Mouse (Mus musculus) neural tube, embryonic 13.5 days (tissue): Measurements from ENCODE around the gene Btbd2. TPM values are rescaled to one million over a fixed set of nuclear protein-coding genes. Genes with fewer than 3 reads are reported as not detected.

Source experiments
- ATAC-seq: fragments of 200-750 bp; cut with Nextera tagmentation; 2 replicates; pipeline ENCODE4 v1.8.0; 2017; ENCODE audit warnings: low read depth, mild to moderate bottlenecking, moderate TSS enrichment, moderate library complexity
- H3K27ac ChIP-seq: fragments of 300-500 bp; sonication (generic); replicated peaks from 2 replicates; pipeline ENCODE4 v1.5.1; 2015; ENCODE audit warnings: moderate library complexity, mild to moderate bottlenecking, inconsistent platforms
- H3K27me3 ChIP-seq: fragments of 300-500 bp; sonication (generic); 2 replicates; pipeline ENCODE4 v1.6.1; 2015; ENCODE audit warnings: mild to moderate bottlenecking, inconsistent platforms
- H3K36me3 ChIP-seq: fragments of 300-500 bp; sonication (generic); 2 replicates; pipeline ENCODE4 v1.6.1; 2015; ENCODE audit warnings: mild to moderate bottlenecking, inconsistent platforms
- H3K4me1 ChIP-seq: fragments of 300-500 bp; sonication (generic); replicated peaks from 2 replicates; pipeline ENCODE4 v1.6.1; 2015; ENCODE audit warnings: inconsistent platforms
- H3K4me2 ChIP-seq: fragments of 300-500 bp; sonication (generic); 2 replicates; pipeline ENCODE4 v1.6.1; 2015; ENCODE audit warnings: inconsistent platforms, mild to moderate bottlenecking, moderate library complexity
- H3K4me3 ChIP-seq: fragments of 300-500 bp; sonication (generic); 2 replicates; pipeline ENCODE4 v1.5.1; 2015; ENCODE audit warnings: mild to moderate bottlenecking, inconsistent platforms
- H3K9ac ChIP-seq: fragments of 300-500 bp; sonication (generic); 2 replicates; pipeline ENCODE4 v1.6.1; 2015; ENCODE audit warnings: moderate library complexity, mild to moderate bottlenecking, inconsistent platforms
- H3K9me3 ChIP-seq: fragments of 300-500 bp; sonication (generic); 2 replicates; pipeline ENCODE4 v1.6.1; 2016; ENCODE audit warnings: inconsistent platforms
- WGBS: fragments of 180-500 bp; shearing (Covaris S2); methylation state at CpG from one replicate; pipeline ENCODE4 v1.1.7; 2015; 5-methylcytosine and 5-hydroxymethylcytosine counted together
- polyA plus RNA-seq: library from polyadenylated mRNA; unstranded; fragments of >200 nt; fragmentation: Nextera tagmentation; extraction: Ambion mirVana; gene quantifications from 2 replicates; pipeline ENCODE4 v1.2.1, GENCODE M21; 2015

The Btbd2 gene
- polyA plus RNA-seq, 1 experiment from 2014 or later, result 93.9 TPM

DNA sequence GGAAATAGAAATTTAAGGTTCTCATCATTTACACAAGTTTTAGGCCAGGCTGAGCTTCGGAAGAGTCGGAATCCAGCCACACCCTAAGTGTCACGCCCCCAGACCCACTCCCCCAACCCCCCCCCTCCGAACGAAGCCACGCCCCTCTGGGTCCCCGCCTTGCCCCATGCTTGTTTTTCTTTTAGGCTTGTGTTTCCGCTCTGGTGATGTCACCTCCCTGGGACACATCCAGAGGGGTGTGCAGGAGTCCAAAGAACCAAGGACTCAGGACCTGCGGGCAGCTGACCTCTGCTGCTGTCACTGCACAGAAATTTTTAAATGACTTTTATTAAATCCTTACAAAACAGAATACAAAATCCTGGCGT lies 8.1 kb upstream of the Btbd2 start:
- ATAC-seq, result 0 out of 2 replicates have a peak, but pooled peaks have one; percentile 5
- Histone ChIP-seq H3K4me1 (peaks cover 36% of the 10 kb centered on the region), H3K4me3 (no peak overlapping the region), H3K27ac (peak overlapping the region; percentile 43), H3K9me3 (no peaks in the 10 kb centered on the region), H3K4me2 (no peak overlapping the region), H3K27me3 (no peaks in the 10 kb centered on the region), H3K9ac (no peak overlapping the region), H3K36me3 (peaks cover 49% of the 10 kb centered on the region)
- WGBS, result 16% methylated on average over 10 of the region's 10 CpGs

DNA sequence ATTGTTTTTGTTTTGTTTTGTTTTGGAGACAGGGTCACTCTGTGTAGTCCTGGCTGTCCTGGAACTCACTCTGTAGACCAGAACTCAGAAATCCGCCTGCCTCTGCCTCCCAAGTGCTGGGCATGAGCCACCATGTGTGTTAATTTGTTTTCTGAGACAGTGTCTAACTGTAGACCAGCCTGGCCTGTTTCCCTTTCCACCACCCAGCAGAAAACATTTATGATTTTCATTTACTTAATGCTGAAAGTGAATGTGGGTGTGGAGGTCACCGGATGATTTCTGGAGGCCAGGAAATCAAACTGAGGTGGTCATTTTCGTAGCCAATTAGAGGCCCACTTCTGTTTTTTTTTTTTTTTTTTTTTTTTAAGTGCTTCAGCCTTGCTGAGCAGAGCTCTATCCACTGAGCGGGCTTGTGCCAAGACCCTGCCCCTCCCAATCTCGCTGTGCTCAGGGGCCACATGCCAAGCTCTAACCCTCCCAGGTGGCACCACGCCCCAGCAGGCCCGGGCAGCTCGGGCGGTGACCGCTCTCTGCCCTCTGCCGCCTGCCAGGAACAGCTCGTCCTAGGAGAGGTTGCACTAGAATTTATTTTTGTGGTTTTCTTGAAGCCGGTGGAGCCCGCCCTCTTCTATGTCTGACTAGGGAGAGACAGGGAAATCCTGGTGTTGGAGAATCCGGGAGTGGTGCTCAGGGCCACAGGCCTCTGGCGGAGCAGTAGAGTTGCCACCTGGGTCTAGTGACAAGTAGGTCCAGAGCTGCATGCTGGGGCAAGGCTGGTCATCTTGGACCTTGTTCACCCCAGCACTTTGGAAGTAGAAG lies 7.5 kb upstream of the Btbd2 start:
- no peaks in the 10 kb centered on the region for H3K9me3 ChIP-seq
- peak overlapping the region; percentile 43 for H3K27ac ChIP-seq
- 0 out of 2 replicates have a peak overlapping the region, but pooled peaks have one; percentile 11 for H3K4me2 ChIP-seq
- H3K9ac ChIP-seq, result no peak overlapping the region
- peaks cover 43% of the 10 kb centered on the region for H3K36me3 ChIP-seq
- H3K4me1 ChIP-seq, result peaks cover 33% of the 10 kb centered on the region
- no peaks in the 10 kb centered on the region for H3K27me3 ChIP-seq
- no peak overlapping the region for H3K4me3 ChIP-seq
- ATAC-seq, result 0 out of 2 replicates have a peak, but pooled peaks have one; percentile 7
- 45% methylated on average over 16 of the region's 16 CpGs for WGBS

DNA sequence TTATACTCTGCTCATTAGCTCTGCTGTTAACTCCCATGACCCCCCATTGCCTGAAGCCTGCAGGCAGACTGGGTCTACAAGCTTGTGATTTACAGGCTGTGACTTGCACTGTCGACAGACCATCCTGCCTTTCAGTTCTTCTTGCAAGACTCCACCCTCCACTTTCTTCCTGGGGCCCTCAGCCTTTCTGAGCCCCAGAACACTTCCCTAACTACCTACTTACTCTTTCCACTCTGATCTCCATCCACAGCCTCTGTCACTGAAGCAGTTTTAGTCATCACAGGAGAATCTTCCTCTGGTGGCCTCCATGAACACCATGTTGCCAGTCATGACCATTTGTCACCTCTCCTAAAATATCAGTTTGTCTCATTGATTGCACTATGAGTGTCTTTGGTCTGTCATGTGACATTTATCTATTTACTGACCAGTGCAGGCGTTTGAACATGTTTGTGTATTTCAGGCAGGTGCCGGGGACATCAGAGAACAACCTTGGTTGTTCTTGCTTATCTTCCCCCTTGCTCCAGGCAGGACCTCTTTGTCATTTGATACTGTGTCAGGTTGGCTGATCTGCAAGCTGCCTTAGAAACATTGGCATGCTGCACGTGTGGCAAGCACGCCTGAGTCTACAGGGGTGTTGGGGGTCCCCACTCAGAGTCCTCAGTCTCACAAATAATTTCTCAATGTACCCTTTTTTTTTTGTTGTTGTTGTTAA lies 6.8 kb upstream of the Btbd2 start:
- H3K4me2 ChIP-seq, result no peak overlapping the region

DNA sequence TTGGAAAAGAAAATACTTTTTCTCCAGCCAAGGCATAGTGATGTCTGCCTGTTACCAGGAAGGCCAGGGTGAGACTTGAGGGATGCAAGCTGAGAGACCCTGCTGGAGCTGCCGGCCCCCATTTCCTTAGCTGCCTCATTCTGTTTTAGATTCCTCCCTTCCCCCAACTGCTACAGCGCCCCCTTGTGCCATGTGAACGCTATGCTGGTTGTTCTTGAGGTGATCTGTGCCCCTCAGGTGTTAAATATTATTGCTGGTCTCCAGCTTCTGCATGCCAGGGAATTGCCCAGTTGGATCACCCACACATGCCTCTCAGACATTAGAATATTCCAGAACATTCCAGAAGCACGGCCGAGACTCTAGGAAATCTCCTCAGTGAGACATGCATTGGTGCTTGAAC lies 4.3 kb upstream of the Btbd2 start:
- no peak overlapping the region for H3K9ac ChIP-seq
- no peaks in the 10 kb centered on the region for H3K9me3 ChIP-seq
- no peak for ATAC-seq
- WGBS, result 40% methylated on average over 5 of the region's 5 CpGs
- H3K27me3 ChIP-seq, result no peaks in the 10 kb centered on the region
- peaks cover 11% of the 10 kb centered on the region for H3K36me3 ChIP-seq
- H3K27ac ChIP-seq, result no peak overlapping the region
- peaks cover 39% of the 10 kb centered on the region for H3K4me1 ChIP-seq
- H3K4me3 ChIP-seq, result no peak overlapping the region
- no peak overlapping the region for H3K4me2 ChIP-seq

More for the DNA sequence above, 6.8 kb upstream of the Btbd2 start:
- no peak overlapping the region for H3K27ac ChIP-seq
- no peak overlapping the region for H3K4me3 ChIP-seq
- no peaks in the 10 kb centered on the region for H3K27me3 ChIP-seq
- no peak overlapping the region for H3K9ac ChIP-seq
- WGBS, result 57% methylated on average over 5 of the region's 5 CpGs
- no peak for ATAC-seq
- peaks cover 38% of the 10 kb centered on the region for H3K4me1 ChIP-seq
- no peaks in the 10 kb centered on the region for H3K9me3 ChIP-seq
- peaks cover 36% of the 10 kb centered on the region for H3K36me3 ChIP-seq

DNA sequence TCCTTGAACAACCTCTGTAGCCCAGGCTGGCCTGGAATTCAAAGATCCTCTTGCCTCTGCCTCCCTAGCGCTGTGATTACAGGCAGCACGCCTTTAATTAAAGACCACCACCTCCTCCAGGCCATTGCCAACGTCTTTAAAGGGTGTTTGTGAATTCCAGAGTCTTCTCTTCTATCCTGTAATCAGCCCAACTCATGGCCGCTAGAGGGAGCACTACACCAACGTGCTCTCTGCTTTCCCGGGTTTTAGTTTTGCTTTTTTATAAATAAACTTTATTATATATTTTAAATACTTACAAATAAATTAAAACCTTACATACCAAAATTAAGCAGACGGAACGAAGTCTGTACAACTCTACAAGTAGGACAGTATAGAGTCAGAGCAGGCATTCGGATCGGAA lies 2.3 kb upstream of the Btbd2 start:
- Histone ChIP-seq H3K4me1 (peaks cover 37% of the 10 kb centered on the region), H3K4me3 (0 out of 2 replicates have a peak overlapping the region, but pooled peaks have one; percentile 13), H3K9ac (no peak overlapping the region), H3K27ac (no peak overlapping the region), H3K9me3 (no peaks in the 10 kb centered on the region), H3K36me3 (no peaks in the 10 kb centered on the region), H3K4me2 (0 out of 2 replicates have a peak overlapping the region, but pooled peaks have one; percentile 25), H3K27me3 (no peaks in the 10 kb centered on the region)
- 16% methylated on average over 10 of the region's 10 CpGs for WGBS
- ATAC-seq, result no peak

DNA sequence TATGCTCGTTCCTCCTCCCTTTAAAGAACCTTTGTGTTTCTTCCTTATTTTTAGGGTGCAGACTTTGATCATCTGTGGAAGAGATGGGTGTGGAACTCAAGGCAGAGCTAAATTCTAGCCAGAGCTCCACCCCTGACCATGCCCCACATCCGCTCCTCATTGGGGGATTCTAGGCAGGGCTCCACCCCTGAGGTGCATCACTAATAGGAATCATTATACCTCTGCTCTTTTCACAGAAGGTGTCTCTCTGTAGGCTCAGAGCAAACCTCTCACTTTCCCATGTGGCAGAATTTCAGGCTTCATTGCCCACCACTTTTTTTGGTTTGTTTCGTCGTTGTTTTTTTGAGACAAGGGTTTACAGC lies 2.0 kb upstream of the Btbd2 start:
- H3K9me3 ChIP-seq, result no peaks in the 10 kb centered on the region
- H3K4me1 ChIP-seq, result peaks cover 39% of the 10 kb centered on the region
- no peak overlapping the region for H3K4me3 ChIP-seq
- WGBS, result 62% methylated on average over 4 of the region's 4 CpGs
- ATAC-seq, result no peak
- no peaks in the 10 kb centered on the region for H3K36me3 ChIP-seq
- 0 out of 2 replicates have a peak overlapping the region, but pooled peaks have one; percentile 25 for H3K4me2 ChIP-seq
- no peak overlapping the region for H3K27ac ChIP-seq
- no peaks in the 10 kb centered on the region for H3K27me3 ChIP-seq
- H3K9ac ChIP-seq, result no peak overlapping the region

DNA sequence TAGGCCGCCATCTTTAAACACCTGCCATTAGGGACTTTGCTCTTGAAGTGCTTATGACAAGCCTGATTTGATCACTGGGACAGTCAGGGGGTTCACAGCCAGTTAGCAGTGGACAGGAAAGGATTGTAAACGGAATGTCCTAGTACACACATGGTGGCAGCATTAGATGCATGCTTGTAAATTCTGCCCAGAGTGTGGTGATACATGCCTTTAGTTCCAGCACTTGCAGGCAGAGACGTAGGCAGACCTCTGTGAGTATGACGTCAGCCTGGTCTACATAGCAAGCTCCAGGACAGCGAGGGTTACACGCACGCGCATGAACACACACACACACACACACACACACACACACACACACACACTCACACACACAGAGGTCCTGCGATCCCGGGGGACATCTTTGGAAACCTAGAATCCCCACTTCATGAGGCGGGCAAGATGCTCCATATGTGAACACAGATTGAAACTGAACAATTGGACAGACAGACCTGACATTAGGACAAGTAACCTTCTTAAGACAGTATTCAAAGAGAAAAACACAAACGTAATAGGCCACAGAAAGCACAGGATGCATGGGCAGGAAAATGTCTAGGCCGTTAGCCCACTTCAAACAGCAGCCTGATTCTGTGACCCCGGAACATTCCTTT lies 1.4 kb upstream of the Btbd2 start:
- Histone ChIP-seq H3K4me2 (no peak overlapping the region), H3K4me1 (peaks cover 39% of the 10 kb centered on the region), H3K4me3 (no peak overlapping the region), H3K27me3 (no peaks in the 10 kb centered on the region), H3K9me3 (no peaks in the 10 kb centered on the region), H3K36me3 (no peaks in the 10 kb centered on the region), H3K27ac (no peak overlapping the region), H3K9ac (no peak overlapping the region)
- 79% methylated on average over 14 of the region's 14 CpGs for WGBS
- ATAC-seq, result no peak

DNA sequence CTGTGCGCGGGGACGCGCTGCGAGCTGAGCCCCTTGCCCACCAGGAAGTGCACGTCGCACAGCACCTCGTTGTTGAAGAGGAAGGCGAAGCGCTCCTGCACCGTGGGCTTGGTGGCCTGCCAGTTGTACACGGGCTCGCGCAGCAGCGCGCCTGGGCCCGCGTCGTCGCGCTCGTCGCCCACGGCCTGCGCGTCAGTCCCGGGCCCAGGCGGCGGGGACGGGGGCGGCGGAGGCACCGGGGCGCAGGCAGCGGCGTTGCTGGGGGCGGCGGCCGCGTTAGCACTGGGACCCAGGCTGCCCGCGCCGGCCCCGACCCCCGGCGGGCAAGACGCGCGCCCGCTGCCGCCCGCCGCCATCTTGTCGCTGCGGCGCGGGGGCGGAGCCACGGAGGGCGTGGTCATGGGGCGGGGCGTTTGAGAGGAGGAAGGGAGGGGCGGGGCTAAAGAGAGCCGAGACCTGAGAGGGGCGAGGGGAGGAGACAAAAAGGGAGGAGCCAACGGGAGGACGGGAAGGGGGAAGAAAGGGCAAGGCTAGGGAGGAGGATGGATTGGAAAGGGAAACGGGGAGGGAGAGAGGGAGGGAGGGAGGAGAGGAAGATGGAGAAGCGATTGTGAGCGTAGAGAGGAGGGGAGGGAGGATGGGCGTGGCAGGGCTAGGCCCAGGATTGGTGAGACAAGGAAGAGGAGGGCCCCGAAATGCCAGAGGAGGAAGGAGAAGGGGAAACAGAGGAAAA lies 575 bp downstream of the Btbd2 start:
- WGBS, result 1% methylated on average over 66 of the region's 72 CpGs
- ATAC-seq, result peak; percentile 89
- H3K9ac ChIP-seq, result peak overlapping the region; percentile 95
- H3K4me2 ChIP-seq, result peak overlapping the region; percentile 95
- H3K4me1 ChIP-seq, result peaks cover 49% of the 10 kb centered on the region
- peaks cover 7% of the 10 kb centered on the region for H3K36me3 ChIP-seq
- peak overlapping the region; percentile 77 for H3K4me3 ChIP-seq
- H3K27me3 ChIP-seq, result no peaks in the 10 kb centered on the region
- H3K27ac ChIP-seq, result peak overlapping the region; percentile 95
- H3K9me3 ChIP-seq, result no peaks in the 10 kb centered on the region

DNA sequence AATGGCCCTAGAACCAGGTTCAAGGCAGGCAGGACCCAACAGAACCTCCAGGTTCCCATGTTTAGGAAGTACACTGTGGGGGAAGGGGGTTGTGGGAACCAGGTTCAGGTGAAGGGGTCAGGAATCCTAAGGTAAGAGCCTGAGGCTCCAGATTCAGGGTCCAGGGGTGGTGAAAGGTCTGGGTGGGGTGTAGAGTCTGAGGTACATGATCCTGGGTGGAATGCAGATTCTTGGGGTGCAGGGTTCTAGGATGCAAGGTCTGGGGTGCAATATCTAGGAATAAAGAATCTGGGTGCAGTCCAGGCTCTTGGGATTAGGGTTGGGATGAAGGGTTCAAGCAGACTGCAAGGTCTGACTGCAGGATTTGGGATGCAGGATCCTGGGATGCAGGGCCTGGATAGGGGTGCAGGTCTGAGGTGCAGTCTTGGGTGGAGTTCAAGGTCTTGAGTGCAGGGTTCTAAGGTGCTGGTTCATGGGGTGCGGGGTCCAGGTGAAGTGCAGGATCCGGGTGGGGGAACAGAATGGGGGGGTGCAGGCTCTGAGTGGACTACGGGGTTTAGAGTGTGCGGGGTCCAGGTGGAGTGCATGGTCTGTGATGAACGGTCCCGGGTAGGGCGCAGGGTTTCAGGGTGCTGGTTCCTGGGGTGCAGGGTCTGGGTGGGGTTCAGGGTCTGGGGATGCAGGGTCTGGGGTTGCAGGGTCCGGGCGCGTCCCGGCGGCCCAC lies 1.3 kb downstream of the Btbd2 start:
- H3K27ac ChIP-seq, result peak overlapping the region; percentile 84
- H3K9me3 ChIP-seq, result no peaks in the 10 kb centered on the region
- peaks cover 49% of the 10 kb centered on the region for H3K4me1 ChIP-seq
- H3K4me3 ChIP-seq, result peak overlapping the region; percentile 77
- ATAC-seq, result peak; percentile 51
- H3K4me2 ChIP-seq, result peak overlapping the region; percentile 95
- 2% methylated on average over 11 of the region's 12 CpGs for WGBS
- H3K9ac ChIP-seq, result peak overlapping the region; percentile 95
- H3K27me3 ChIP-seq, result no peaks in the 10 kb centered on the region
- H3K36me3 ChIP-seq, result peaks cover 7% of the 10 kb centered on the region

DNA sequence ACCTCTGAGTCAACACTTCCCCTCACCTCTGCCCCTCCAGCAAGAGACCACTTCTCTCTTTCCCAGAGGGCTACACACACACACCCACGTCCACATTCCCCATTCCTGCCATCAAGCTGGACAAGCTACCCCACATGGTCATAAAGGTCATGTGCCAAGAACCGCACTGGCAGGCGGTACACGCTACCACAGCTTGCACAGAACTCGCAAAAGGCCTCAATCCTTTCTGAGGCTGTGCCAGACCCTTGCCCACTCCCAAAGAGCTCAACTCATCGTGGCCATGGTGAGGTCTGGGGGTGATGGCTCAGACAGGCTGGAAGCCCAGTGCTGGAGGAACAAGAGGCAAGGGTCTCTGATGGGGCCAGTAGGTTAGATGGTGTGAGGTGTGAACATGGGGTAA lies 2.0 kb downstream of the Btbd2 start:
- Histone ChIP-seq H3K27ac (no peak overlapping the region), H3K9ac (peak overlapping the region; percentile 95), H3K36me3 (peaks cover 7% of the 10 kb centered on the region), H3K4me2 (peak overlapping the region; percentile 95), H3K4me1 (peaks cover 49% of the 10 kb centered on the region), H3K9me3 (no peaks in the 10 kb centered on the region), H3K27me3 (no peaks in the 10 kb centered on the region), H3K4me3 (peak overlapping the region; percentile 77)
- WGBS, result 81% methylated on average over 6 of the region's 6 CpGs
- ATAC-seq, result no peak

DNA sequence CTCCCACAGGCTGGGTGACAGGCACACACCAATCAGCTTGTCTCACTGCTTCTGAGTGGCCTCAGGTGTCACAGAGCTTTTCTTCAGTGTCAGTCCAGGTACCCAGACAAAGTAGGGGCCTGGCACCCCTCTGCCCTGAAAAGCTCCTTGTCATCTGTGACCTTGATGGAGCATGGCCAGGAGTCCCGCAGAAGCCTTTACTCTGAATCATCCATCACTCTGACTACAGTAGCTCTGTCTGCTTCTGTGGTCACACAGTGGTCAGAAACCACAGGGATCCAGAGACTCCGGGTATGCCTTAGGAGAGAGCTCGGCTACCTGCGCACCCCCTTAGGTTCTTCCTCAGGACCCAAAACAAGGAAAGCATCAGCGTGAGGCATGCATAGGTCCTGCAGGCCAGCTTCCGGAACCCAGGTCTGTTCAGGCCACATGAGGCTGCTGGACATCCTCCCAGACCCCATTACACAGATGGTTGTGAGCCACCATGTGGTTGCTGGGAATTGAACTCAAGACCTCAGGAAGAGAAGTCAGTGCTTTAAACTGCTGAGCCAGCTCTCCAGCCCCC lies 3.6 kb downstream of the Btbd2 start:
- no peak overlapping the region for H3K27ac ChIP-seq
- no peak overlapping the region for H3K9ac ChIP-seq
- no peak overlapping the region for H3K4me3 ChIP-seq
- no peak for ATAC-seq
- H3K4me2 ChIP-seq, result no peak overlapping the region
- peaks cover 51% of the 10 kb centered on the region for H3K4me1 ChIP-seq
- H3K27me3 ChIP-seq, result no peaks in the 10 kb centered on the region
- H3K9me3 ChIP-seq, result no peaks in the 10 kb centered on the region
- H3K36me3 ChIP-seq, result peaks cover 10% of the 10 kb centered on the region
- WGBS, result 81% methylated on average over 6 of the region's 6 CpGs
